Mouse (Mus musculus) regulatory T cell (primary cell): Measurements from ENCODE around the gene Prrt4.
"Not testable (repeated sequence)": the region's sequence is repeated elsewhere in the genome, so short reads cannot be mapped to it uniquely, and the experiment has no call there.

Experiments used
- in situ Hi-C: fragments of 300-600 bp; cut with MboI, MseI; formaldehyde crosslinking; loops from one replicate; pipeline ENCODE4 v1.15.1; 2025; ENCODE audit warnings: high pct_unique_total_duplicates

Prrt4 gene

DNA sequence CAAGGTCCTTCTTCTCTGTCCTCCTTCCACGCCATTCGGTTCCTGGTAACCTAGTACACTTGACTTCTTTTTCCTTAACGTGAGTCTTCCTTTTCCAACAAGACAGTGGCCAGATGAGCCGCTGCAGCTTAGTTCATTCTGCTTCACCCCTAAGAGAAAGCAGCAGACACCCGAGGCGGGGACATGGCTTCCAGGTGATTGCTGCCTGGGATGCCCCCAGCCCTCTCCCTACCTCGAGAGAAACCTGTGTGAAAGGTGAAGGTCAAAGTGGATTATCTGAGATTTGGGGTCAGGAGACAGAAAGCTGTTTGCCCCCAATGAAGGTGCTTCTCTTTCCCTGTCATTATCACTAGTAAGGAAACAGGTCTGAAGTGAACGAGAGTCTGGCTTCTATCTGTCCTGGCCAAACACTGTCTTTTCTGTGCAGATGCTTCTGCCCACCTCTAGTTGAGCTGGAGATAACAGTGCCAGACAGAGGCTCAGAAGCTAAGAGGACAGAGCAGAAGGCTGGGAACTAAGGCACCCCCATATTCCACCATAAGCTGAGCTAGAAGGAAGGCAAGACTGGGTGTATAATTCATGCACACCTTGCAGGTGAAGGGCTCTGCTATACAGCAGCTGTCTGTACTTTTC lies 20.0 kb upstream of the Prrt4 start:
- in situ Hi-C loops: no loop called here

DNA sequence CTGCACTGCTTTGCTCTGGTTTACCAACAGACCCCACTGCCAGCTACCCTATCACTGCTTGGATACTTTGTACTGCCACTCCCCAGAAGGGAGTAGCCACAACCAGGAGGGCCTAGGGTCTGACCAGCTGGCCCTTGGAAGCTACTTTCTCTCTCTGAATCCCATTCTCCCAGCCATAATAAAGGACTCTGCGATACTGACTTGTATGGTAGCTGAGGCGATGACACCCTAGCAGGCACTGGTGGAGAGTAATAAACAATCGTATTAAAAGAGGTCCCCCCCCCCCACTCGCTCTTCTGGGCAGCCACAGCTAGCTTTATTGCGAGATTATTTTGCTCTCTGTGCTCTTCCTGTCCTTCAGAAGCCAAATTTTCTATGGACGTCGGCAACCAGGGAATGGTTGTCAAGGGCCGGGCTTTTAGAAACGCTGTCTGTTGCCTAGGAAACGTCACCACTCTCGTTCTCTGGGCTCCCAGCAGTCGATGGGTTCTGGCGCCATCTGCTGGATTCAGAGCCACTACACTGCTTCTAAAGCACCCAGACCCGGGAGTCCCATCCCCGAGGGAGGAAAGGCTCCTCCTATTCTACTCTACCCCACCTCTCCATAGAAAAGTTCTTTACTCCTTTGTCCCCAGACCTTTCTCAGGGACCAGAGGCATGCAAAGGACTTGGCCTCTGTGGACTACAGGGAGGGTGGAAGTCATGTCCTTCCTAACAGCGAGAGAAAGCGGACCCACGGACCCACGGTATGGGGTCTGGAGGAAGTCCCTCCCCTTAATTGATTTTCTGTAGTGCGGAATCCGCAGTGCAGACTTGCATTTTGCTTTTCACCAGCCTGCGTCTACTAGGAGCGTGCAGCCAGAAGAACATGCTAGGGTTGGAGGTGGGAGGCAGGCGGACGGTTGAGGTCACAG lies 19.2 kb upstream of the Prrt4 start:
- in situ Hi-C loops: no loop called here

DNA sequence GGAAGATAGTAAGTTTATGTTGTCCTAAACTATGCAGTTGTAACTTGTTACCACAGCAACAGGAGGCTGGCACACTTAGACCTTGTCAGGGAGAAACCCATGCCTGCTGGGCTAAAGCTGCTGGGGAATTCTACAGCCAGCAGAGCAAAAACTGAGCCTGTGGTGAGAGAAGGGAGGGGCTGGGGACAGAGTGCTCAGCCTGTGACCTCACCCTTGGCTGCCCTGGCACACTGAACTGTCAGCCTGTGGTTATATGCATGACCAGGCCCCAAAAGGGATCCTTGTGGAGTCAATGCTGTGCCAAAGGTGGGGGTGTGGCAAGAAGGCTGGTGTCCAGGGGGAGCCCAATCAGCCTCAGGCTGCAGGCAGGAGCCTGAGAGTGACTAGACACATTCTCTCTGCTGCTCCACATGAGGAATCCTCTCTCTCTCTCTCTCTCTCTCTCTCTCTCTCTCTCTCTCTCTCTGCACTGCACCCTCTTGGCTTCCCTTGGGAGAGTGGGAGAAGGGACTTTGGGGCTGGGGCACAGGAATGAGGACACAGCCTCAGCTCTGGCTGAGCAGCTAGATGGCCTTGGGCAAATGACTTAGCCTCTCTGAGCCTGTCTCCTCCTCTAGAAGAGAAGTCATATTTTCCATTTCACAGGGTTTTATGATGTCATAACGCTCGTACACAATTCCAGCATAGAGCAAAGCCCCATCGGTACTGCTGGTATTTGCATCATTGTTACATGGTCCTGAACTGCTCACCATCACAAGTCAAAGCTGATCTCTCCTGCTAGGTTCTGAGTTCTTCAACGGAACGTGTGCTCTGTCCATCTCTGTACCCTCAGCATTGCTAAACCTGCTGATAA lies 16.7 kb upstream of the Prrt4 start:
- in situ Hi-C loops: no loop called here

DNA sequence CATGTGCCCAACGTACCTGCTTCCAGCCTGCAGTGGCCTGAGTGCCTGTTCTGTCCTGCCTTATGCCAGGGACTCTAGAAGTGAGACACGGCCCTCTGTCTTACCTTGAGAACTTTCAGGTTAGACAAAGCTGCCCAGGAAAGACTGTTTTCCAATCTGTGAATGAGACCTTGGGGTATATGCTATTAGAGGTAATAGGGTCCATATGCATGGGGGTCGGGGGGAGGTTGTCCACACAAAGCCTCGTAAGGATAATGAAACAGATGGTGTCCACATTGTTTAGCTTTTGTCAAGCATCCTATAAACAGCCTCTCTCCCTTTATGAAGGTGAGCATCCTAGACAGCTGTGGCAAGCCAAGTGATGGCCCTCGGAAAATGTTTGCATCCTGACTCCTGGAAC lies 15.8 kb upstream of the Prrt4 start:
- in situ Hi-C loops: no loop called here

DNA sequence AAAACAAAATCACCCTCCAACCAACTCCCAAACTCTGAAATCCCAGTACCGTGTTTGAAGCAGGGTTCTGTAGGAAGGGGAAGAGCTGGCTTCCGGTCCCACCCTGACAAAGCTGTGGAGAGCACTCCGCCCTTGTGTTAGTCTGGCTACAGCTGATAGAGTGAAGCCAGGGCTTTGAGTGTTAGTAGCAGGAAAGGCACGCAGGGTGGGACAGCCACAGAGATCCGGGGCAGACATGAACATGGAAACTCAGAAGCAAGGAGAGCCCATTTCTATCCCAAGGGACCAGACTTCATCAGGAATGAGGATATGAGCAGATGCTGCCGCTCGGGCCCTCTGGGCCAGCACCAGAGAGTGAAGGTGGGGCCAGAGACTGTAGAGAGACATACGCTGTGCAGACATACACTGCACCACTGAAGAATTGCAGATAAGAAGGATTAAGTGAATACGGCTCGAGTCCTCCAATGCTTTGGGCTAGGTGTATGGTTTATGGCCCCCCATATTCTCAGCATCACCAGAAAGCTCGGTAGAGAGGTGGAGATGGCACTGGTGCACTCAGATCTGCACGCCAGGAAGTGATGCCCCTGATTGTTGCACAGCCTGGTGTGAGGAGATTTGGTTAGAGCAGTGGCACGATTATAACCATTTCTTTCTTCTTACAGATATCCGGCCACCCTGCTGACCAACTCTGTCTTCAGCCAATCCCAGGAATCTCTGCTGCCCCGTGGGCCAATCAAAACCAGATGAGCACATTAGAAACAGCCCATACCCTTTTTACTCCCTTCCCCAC lies 14.8 kb upstream of the Prrt4 start:
- in situ Hi-C loops: no loop called here

DNA sequence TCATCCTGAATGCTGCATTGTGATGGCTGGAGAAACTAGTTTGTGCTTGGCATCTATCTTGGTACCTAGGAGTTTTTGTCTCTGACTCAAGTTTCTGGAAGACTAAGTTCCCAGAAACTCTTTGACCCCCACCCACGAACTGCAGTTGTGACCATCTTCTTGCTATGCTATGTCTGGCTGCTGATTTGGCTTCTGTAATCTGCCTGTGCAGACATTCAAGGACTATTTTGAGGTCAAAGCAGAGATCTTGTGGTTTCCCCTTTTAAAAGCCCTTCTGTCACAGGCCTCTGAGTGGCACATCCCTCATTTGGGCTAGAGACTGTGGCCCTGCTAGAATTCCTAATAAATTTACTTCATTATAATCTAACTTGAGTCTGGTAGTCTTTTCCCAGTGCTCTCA lies 8.6 kb upstream of the Prrt4 start:
- in situ Hi-C loops: no loop called here

DNA sequence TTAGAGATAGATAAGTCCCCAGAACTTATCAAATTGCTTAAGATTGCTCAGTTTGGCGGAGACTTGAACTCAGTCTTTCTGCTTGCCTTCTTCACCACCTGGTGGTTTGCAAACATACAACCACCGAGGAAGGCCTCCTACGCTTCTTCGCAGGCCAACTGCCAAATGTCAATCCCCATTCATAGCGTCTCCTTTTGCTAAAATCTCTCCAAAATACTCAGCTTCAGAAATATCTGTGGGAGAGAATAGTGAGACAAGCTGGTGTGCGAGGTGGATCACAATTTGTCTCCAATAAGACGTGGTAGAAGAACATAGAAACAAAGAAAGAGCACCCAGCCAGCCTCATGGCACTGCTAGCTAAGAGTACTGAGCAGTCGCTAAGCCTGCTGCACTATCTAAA lies 459 bp upstream of the Prrt4 start:
- in situ Hi-C loops: no loop called here

DNA sequence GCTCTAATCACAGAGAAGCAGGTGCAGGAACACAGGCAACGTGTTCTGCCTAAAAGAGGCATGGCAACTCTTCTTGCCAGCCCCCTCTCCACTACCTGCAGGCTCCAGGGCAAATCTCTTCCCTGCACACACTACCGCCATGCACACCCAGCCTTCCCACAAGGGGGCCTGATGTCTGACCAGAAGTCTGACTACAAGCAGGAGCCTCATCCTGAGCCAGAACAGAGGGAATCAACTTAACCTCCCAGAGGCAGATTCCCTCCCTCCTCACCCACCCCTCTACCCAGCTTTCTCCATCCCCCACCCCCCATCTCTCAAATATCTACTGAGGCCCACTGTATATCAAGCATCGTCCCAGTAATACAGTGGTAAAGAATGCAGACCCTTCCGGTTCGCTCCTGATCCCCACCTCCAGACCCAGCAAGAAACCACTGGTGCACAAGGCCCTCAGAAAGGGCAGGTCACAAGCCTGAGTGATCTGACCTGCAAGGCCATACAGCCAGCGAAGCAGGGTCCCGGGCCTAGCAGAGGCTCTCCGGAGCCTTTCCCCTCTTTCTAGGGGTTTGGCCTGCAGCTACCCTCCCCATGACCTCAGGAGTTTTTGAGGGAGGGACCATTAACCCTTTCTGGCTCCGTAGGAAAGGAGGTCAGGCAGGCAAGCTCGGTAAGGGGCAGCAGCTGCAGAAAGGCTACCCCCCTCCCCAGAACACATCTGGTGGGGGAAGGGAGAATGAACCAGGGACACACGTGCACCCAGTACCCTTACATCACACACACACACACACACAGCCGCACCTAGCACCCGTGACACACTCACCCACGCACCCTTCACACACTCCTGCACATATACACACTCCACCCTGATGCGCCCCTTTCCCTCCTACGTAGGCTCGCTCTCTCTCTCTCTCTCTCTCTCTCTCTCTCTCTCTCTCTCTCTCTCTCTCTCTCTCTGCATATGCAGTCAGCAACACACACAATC lies 1.2 kb downstream of the Prrt4 start:
- in situ Hi-C loops: no loop called here

DNA sequence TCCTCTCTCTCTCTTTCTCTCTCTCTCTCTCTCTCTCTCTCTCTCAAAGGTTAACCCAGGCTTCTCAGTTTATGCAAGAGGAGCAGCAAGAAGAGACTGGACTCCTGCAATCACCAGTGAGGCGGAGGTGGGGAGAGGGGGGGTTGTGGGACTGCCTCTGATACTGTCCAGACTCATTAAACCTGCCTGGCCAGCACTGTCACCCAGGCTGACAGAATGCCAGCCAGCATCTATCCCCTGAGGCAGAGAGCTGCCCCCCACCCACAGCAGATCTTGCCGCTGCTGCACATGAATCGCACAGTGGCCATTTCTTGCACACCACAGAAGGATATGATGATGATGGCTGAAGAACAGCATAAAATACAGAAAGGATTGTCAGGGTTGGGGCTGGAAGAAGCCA lies 4.3 kb downstream of the Prrt4 start:
- in situ Hi-C loops: no loop called here

DNA sequence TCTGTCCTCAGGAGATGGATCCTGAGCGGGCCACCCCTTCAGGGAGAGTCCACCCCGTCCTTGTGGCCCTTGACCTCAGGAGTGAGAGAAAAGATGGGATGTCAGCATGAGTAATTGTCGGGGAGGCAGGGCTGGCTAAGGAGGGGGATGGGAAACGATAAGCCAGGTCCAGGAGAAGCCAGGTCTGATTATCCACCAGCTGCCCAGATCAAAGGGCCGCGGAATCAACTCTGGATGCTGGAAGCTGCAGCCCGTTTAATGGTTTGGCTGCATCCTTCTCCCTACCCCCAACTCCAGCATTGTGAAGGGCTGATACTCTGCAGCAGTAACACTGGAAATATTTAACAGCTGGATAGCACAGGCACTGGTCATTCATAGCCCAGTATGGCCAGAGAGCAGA lies 5.0 kb downstream of the Prrt4 start:
- in situ Hi-C loops: no loop called here

DNA sequence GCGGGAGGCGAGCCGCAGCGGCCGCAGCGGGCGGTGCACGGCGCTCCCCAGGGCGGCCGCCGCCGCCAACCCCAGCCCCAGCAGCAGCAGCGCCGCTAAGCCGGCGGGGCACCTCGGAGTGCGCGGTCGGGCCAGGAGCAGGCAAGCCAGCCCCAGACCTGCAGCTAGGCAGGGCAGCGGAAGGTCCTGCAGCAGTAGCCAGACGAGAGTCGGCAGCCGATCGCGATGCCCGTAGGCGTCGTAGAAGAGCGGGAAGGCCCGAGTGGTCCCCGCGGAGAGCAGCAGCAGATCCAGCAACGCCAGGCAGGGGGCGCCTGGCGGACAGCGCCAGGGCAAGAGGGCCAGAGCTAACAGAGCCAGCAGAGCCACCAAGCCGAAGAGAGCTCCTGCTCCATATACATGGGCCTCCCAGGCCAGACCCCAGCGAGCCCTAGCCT lies 8.4 kb downstream of the Prrt4 start:
- in situ Hi-C loops: no loop called here

DNA sequence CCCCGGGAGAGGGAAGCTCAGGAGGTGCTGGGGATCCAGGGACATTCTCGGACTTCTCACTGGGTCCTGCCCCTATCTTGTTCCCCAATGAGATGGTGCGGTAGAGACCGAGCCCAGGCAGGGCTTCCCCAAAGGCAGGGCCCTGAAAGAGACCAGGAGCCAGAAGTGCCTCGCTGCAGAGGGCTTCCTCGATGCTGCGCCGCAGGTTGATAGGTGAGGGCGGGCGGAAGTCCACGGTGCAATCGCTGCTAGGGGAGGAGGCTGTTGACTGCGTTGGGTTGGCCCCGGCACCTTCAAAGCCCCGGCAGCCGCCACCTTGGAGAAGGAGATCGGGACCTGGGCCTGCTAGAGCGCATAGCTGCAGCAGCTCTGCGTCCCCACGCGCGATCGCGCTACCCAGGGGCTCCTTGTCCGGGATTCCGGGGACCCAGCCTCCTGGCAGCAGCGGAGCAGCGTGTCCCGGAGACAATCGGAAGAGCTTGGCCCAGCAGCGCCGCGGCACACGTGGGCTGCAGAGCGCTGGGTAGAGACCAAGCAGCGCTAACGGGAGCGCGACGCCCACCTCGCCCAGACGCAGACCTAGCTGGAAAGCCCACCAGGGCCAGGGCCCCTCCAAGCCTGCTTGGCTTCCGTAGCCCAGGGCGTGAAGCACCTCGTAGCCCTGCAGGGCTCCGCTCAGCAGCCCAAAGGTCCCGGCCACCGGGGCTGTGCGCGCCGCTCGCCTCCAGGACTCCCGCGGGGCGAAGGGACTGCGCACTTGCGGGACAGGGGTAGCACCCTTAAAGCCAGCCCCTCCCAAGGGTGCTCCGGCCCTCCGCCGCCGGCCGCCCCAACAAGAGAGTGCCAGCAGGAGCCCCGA lies 9.1 kb downstream of the Prrt4 start:
- in situ Hi-C loops: no loop called here

DNA sequence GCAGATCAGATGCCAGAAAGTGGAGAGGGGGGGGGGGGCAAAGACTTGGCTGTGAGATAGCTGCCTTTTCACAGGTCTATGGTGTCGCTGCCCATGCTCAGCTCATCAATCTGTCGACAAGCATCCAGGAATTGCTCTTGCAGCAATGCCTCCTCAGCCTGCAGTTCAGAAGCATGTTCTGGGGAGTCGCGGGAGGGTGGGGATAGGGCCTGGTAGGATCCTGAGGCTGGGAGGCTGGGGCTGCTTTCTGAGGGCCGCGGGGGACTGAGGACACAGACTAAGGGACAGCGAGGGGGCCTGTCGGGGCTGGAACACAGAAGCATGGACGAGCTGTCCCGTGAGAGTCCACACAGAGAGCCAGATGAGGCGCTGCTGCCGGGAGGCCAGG lies 9.7 kb downstream of the Prrt4 start:
- in situ Hi-C loops: loop anchor here (5.0 kb wide), 2 partner anchors 33 to 108 kb away; partner anchors contain the start of gene Fam71f2

DNA sequence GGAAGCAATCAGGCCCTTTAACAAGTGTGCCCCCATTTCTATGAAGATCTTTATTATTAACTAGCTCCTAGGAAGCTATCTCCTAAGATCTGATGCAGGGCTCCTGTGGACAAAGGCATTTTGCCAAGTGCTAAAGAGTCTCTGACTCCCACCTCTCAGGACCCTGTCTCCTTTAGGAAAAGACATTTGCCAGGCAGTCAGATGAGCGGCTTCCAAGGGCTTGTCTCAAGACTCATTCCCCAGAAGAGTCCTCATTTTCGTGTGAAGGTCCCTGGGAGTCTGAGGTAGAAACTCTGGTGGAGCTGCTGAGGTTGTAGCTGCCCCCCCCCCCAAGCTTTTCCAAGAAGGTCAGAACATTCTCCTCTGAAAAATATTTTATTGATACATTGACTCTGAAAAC lies 10.5 kb downstream of the Prrt4 start:
- in situ Hi-C loops: loop anchor here (5.0 kb wide), 2 partner anchors 33 to 108 kb away; partner anchors contain the start of gene Fam71f2

DNA sequence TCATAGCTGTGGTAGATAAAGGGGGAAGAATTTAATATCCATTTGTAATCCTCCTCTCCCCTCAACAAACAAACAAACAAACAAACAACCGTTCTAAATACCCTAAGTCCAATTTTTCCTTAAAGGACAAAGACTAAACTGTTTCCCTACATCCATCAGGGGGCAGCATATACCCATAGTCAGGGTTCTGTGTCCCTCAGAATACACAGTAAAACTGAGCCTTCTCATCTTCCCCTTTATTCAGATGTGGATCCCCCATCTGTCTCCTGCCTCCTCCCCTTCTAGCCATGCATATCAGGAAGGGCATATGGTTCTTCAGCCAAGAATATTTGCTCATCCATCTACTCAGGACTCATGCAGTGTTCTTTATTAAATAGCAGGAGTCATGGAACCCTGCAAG lies 13.2 kb downstream of the Prrt4 start:
- in situ Hi-C loops: loop anchor here (5.0 kb wide), 2 partner anchors 36 to 111 kb away; partner anchors contain the start of gene Fam71f2

DNA sequence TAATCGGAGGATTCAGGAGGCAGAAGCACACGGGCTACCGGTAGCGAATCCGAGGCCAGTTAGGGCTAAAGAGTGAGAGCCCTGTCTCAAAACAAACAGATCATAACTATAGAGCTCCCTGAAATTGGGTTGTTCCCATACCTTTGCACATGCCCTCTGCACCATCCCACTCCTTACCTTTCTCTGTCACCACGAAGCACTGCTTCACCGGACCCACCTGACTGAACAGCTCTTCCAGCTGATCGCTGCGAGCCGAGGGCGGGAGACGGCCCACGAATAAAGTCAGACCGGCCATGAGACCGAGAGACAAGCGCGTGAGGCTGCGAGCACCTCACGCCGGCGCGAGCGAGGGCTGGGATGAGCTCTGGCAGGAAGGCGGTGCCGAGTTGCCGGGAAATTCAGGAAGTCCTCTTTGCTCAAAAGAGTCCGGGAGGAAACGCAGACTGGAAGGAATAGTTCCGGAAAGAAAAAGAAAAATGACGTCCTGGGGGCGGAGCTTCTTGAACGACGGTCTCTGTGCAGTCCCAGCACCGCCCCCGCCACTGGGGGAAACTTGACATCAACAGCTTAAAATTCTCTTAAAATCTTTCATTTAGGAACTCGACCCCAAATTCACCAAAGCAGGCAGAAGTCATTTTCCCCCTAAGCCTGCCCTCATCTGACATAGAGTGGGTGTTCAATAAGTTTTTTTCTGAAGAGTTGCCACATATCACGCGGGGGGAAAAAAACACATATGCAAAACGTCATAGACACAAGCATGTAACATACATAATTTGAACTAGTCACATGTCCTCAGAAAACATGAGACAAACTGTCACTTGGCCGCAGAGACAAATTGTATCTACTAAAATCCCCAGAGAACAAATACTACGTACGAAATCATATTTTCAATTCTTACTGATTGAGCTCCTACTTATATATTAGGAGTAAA lies 14.8 kb downstream of the Prrt4 start, which contains the start of gene Rbm28:
Rbm28 (minus strand) TSS at position 693 of the 931 bp plus-strand sequence.
- in situ Hi-C loops: loop anchor here (5.0 kb wide), 2 partner anchors 38 to 113 kb away; partner anchors contain the start of gene Fam71f2

DNA sequence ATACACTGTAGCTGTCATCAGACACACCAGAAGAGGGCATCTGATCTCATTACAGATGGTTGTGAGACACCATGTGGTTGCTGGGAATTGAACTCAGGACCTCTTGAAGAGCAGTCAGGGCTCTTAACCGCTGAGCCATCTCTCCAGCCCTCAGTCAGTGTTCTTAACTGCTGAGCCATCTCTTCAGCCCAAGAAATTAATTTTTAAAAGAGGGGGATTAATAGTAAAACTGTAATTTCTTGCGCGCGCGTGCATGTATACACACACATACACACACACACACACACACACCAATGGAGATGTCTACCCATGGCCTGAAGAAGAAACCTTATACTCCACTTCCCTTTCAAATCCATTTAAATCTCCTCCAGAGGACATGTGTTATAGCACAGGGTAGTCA lies 18.1 kb downstream of the Prrt4 start:
- in situ Hi-C loops: not testable (repeated sequence)

DNA sequence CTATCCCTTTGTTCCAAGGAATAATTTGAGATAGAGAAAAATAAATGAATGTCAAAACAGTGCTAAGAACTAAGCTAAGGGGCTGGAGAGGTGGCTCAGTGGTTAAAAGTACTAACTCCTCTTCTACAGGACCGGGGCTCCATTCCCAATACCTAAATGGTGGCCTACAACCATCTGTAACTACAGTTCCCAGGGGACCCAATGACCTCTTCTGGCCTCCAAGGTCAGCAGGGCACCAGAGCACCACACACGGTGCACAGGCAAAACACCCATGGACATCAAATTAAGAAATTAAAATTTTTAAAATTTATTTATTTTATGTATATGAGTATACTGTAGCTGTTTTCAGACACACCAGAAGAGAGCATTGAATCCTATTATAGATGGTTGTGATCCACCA lies 18.6 kb downstream of the Prrt4 start:
- in situ Hi-C loops: no loop called here
